Mouse (Mus musculus) kidney, postnatal 0 days (tissue): ENCODE measurements around the gene Pcdh15. TPM values are rescaled to one million over a fixed set of nuclear protein-coding genes. Genes with fewer than 3 reads are reported as not detected.
A peak's percentile ranks its signal among the peaks of the same experiment; 100 is the strongest.

Source experiments
- ATAC-seq: fragments of 200-750 bp; cut with Nextera tagmentation; replicated peaks from 2 replicates; pipeline ENCODE4 v1.8.0; 2017; ENCODE audit warnings: low read depth, moderate number of reproducible peaks, moderate TSS enrichment, moderate library complexity; ENCODE audit not compliant: low FRiP score
- DNase-seq: peaks from one replicate; pipeline ENCODE4 v3.0.0-alpha.2; 2016; ENCODE audit warnings: low spot score
- H3K27ac ChIP-seq: fragments of 300-500 bp; sonication (generic); 2 replicates; pipeline ENCODE4 v1.5.1; 2014; ENCODE audit warnings: mild to moderate bottlenecking
- H3K27me3 ChIP-seq: fragments of 300-500 bp; sonication (generic); 2 replicates; pipeline ENCODE4 v1.6.1; 2014; ENCODE audit warnings: low read length, mixed read lengths; ENCODE audit not compliant: insufficient read depth
- H3K36me3 ChIP-seq: fragments of 300-500 bp; sonication (generic); 2 replicates; pipeline ENCODE4 v1.6.1; 2014; ENCODE audit warnings: low read length, mixed read lengths; ENCODE audit not compliant: insufficient read depth
- H3K4me1 ChIP-seq: fragments of 300-500 bp; sonication (generic); replicated peaks from 2 replicates; pipeline ENCODE4 v1.6.1; 2014; ENCODE audit warnings: antibody characterized with exemption, low read length, mixed read lengths; ENCODE audit not compliant: insufficient read depth
- H3K4me2 ChIP-seq: fragments of 300-500 bp; sonication (generic); 2 replicates; pipeline ENCODE4 v1.6.1; 2014; ENCODE audit warnings: mild to moderate bottlenecking, low read length, moderate library complexity, mixed read lengths
- H3K4me3 ChIP-seq: fragments of 300-500 bp; sonication (generic); replicated peaks from 2 replicates; pipeline ENCODE4 v1.5.1; 2014; ENCODE audit warnings: low read depth, low read length
- H3K9ac ChIP-seq: fragments of 300-500 bp; sonication (generic); 2 replicates; pipeline ENCODE4 v1.6.1; 2014; ENCODE audit warnings: low read depth, low read length
- H3K9me3 ChIP-seq: fragments of 300-500 bp; sonication (generic); replicated peaks from 2 replicates; pipeline ENCODE4 v1.6.1; 2016; ENCODE audit warnings: low read length, inconsistent platforms, mixed read lengths
- CTCF ChIP-seq: IDR thresholded peaks from 2 replicates; pipeline ENCODE4 v1.5.1; 2016; ENCODE audit warnings: antibody characterized with exemption, low read depth, mild to moderate bottlenecking, moderate library complexity
- WGBS: fragments of 180-500 bp; shearing (Covaris S2); extraction: QIAGEN DNeasy Blood & Tissue Kit; methylation state at CpG from one replicate; pipeline ENCODE4 v1.1.7; 2014; 5-methylcytosine and 5-hydroxymethylcytosine counted together
- polyA plus RNA-seq: library from polyadenylated mRNA; unstranded; fragments of >200 nt; fragmentation: Nextera tagmentation; extraction: Ambion mirVana; gene quantifications from 2 replicates; pipeline ENCODE4 v1.2.1, GENCODE M21; 2015

Pcdh15 gene
- polyA plus RNA-seq, 1 experiment from 2014 or later = 0.33 TPM

DNA sequence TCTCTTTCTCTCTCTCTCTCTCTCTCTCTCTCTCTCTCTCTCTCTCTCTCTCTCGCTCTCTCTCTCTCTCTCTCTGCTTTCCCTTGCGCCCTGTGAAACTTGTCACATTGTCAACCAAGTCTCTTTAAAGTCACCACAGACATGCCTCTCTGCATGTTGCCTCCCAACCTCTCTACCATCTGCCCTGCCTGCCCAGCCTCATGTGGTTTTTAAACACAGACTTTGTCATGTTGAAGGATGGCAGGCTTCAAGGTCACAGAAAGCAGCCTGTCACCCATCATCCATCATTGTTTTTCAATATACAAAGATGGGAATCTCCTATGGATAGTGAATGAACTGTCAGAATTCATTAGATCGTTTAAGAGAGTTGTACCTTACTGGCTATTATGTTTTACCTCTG lies 1207.9 kb downstream of the Pcdh15 start:
- 83% methylated on average over 3 of the region's 3 CpGs for WGBS

DNA sequence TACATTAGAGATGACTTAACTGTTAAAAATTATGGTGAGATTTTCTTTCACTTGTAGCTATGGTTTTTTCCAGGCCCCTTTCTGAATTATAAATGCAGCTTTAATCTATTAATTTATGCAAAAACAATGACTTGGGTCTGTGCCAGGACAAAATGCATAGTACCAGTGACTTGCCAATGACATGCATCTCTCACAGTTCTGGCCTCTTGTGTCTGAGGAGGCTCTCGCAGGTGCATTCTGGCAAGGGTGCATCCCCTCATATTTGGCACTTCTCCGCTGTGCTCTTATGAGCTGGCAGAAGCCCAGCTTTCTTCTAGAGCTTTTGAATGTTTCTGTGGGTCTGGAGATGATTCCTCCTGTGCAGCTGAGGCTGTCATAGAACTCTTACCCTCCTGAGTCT lies 1216.9 kb downstream of the Pcdh15 start:
- 89% methylated on average over 2 of the region's 2 CpGs for WGBS
- Histone ChIP-seq H3K27ac (no peak overlapping the region), H3K4me1 (no peaks in the 10 kb centered on the region), H3K4me3 (no peak overlapping the region), H3K9ac (no peak overlapping the region), H3K9me3 (no peaks in the 10 kb centered on the region), H3K27me3 (no peaks in the 10 kb centered on the region), H3K4me2 (no peak overlapping the region), H3K36me3 (no peaks in the 10 kb centered on the region)
- ATAC-seq (no peak), DNase-seq (no peak)
- no peak for TF ChIP-seq CTCF

More for the DNA sequence above, 1207.9 kb downstream of the Pcdh15 start:
- no peak for TF ChIP-seq CTCF
- H3K27me3 ChIP-seq = no peaks in the 10 kb centered on the region
- H3K4me2 ChIP-seq = no peak overlapping the region
- H3K9ac ChIP-seq = no peak overlapping the region
- no peaks in the 10 kb centered on the region for H3K36me3 ChIP-seq
- no peak overlapping the region for H3K27ac ChIP-seq
- no peak for ATAC-seq
- no peaks in the 10 kb centered on the region for H3K4me1 ChIP-seq
- DNase-seq = no peak
- H3K9me3 ChIP-seq = no peaks in the 10 kb centered on the region
- H3K4me3 ChIP-seq = no peak overlapping the region

DNA sequence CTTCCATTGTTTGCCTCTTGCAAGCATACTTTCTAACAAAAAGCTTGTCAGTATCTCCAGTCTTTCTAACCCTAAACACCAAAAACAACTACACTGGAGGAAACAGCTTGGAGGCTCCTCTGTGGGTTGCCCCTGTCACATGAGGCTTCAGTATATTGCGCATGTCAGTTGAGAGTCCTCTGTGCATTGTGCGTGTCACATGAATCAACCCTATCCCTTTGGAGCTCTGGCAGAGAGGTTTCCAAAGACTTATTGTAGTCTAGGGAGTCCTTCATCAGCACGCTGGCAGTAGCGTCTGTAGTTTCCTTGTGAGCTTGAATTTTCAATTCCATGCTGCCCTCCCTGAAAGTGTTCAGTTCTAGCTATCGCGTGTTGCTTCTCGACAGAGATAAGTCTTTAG lies 1236.3 kb downstream of the Pcdh15 start:
- no peaks in the 10 kb centered on the region for H3K9me3 ChIP-seq
- H3K9ac ChIP-seq = no peak overlapping the region
- no peaks in the 10 kb centered on the region for H3K36me3 ChIP-seq
- H3K4me3 ChIP-seq = no peak overlapping the region
- no peak for TF ChIP-seq CTCF
- no peak for ATAC-seq
- H3K4me2 ChIP-seq = no peak overlapping the region
- no peaks in the 10 kb centered on the region for H3K4me1 ChIP-seq
- no peak for DNase-seq
- no peak overlapping the region for H3K27ac ChIP-seq
- H3K27me3 ChIP-seq = no peaks in the 10 kb centered on the region
- 70% methylated on average over 7 of the region's 7 CpGs for WGBS

DNA sequence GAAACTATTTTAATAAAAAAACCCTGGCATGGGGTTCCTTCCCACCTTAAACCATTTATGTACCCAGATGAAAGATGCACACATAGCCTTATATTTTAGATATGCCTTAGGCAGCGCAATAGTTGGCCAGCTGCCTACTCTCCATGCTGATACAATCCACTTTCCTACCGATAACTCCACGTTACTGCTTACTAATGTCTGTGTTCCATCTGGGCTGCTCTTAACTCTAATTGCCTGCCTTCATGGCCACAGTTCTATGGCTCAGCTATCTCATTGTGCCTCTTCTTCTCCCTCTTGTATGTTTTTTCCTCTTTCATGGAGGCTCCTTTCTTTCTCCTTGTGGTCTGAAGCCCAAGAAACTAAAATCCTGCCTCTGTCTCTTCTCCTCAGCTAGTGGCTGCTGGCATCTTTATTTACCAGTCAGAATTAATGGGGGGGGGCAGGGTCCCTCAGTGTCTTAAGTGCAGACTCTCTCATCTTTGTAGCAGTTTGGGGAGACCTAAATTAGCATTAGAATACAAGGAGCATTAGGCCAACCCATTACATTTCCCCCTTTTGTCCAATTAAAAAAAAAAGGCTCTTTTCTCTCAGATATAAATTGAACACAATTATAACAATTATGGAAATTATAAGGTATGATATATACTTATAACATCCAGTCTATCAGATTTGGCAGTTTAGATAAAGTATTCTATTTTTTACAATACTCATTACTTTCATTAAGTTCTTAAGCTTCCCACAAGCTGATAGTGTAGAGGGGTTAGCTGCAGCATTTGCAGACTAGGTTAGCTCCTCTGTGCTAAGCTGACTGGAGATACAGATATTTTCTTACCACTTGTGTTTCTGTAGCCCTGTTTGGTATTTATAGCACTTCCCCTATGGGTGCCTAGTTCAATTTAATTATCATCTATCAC lies 1240.4 kb downstream of the Pcdh15 start:
- Histone ChIP-seq H3K27ac (no peak overlapping the region), H3K4me3 (no peak overlapping the region), H3K4me1 (no peaks in the 10 kb centered on the region), H3K4me2 (no peak overlapping the region), H3K9ac (no peak overlapping the region), H3K36me3 (no peaks in the 10 kb centered on the region), H3K27me3 (no peaks in the 10 kb centered on the region), H3K9me3 (no peaks in the 10 kb centered on the region)
- TF ChIP-seq CTCF = no peak
- WGBS = 73% methylated on average over 3 of the region's 3 CpGs
- no peak for DNase-seq
- ATAC-seq = no peak

DNA sequence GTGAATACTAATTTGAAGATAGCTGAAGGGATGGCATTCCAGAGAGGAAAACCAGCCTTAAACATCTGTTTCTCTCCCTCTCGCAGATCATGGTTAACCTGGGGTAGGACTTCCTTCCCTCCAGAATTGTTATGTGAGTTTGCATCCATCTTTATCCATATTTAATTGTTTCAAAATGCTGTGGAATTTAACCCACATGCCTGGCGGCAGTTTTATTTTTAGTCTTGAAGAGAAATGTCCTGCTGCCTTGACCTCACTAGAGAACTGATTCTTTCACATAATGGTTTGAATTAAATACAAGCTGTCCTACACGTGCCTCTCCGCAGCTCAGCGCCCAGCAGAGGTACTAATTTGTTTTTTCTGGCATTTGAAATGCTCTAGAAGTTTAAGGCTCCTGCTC lies 1260.4 kb downstream of the Pcdh15 start:
- ATAC-seq (no peak), DNase-seq (peak; percentile 4)
- TF ChIP-seq CTCF = no peak
- Histone ChIP-seq H3K27ac (no peak overlapping the region), H3K36me3 (no peaks in the 10 kb centered on the region), H3K9ac (no peak overlapping the region), H3K9me3 (no peaks in the 10 kb centered on the region), H3K4me3 (no peak overlapping the region), H3K4me1 (no peaks in the 10 kb centered on the region), H3K27me3 (no peaks in the 10 kb centered on the region), H3K4me2 (no peak overlapping the region)
- WGBS = 35% methylated on average over 5 of the region's 5 CpGs

DNA sequence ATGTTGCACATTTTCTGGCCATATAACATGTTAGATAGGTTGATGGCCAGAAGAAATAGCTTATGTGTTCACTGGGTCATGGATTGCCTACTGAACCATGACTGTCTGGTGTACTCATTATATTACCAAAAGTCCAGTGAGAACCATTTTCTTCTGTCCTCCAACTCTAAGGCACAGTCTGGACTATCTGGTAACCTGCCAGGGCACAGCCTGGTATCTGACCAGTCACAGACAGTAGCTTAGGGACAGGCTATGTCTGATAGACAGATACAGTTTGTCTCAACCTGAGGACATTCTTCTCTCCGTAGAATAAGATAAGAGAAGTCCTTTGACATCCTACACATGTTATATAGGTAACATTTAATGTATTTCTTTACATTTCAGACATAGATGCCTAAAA lies 1279.6 kb downstream of the Pcdh15 start:
- H3K4me3 ChIP-seq = no peak overlapping the region
- H3K27ac ChIP-seq = no peak overlapping the region
- no peak for TF ChIP-seq CTCF
- peak; percentile 10 for DNase-seq
- no peak for ATAC-seq
- 48% methylated on average over 1 of the region's 1 CpGs for WGBS
- no peak overlapping the region for H3K4me2 ChIP-seq
- no peaks in the 10 kb centered on the region for H3K9me3 ChIP-seq
- H3K9ac ChIP-seq = no peak overlapping the region
- peaks cover 5% of the 10 kb centered on the region; the same call in 1 of the 2 replicates for H3K4me1 ChIP-seq
- H3K27me3 ChIP-seq = no peaks in the 10 kb centered on the region
- no peaks in the 10 kb centered on the region for H3K36me3 ChIP-seq
